Mouse (Mus musculus) cortical plate, adult 2 months (tissue): ENCODE results near the gene Serpina6.

Experiments
- CTCF ChIP-seq: fragments of 200-500 bp; IDR thresholded peaks from 2 replicates; pipeline ENCODE4 v1.5.1; 2011; ENCODE audit warnings: mild to moderate bottlenecking, control low read depth, low read length; ENCODE audit not compliant: insufficient read depth; ENCODE audit errors: extremely low read depth
- POLR2A ChIP-seq: fragments of 200-500 bp; IDR thresholded peaks from 2 replicates; pipeline ENCODE4 v1.6.1; 2011; ENCODE audit warnings: mild to moderate bottlenecking, low read length, control low read depth; ENCODE audit not compliant: insufficient read depth; ENCODE audit errors: extremely low read depth

- TF ChIP-seq CTCF = no peak
- TF ChIP-seq POLR2A = no peak
These were observed 979 bp upstream of the Serpina6 start for GRCm38 (mm10) chr12:103657991-103658390.
